Mouse (Mus musculus) heart, postnatal 25 days (tissue): Measurements from ENCODE around the gene Elovl7. TPM values are rescaled to one million over a fixed set of nuclear protein-coding genes. Genes with fewer than 3 reads are reported as not detected.

Experiments
- DNase-seq: peaks from one replicate; pipeline ENCODE4 v3.0.0; 2022; ENCODE audit warnings: low spot score
- intact Hi-C: fragments of 180-260 bp; cut with DNase I; formaldehyde crosslinking; loops from one replicate; pipeline ENCODE4 v1.15.1; 2025
- total RNA-seq, 2 experiments: library from RNA; stranded (reverse); gene quantifications; 2 replicates each; pipeline ENCODE4 v1.2.3; 2021

Gene Elovl7
- total RNA-seq, 2 experiments from 2014 or later, result 0.34 to 0.47 TPM

GRCm38 (mm10) chr13:108297350-108298093 lies 83.3 kb downstream of the Elovl7 start:
- DNase-seq, result peak; percentile 21
- intact Hi-C loops, result no loop called here

GRCm38 (mm10) chr13:108298241-108298640 lies 84.0 kb downstream of the Elovl7 start:
- intact Hi-C loops, result no loop called here

GRCm38 (mm10) chr13:108300346-108300950 lies 86.2 kb downstream of the Elovl7 start:
- no peak for DNase-seq
- intact Hi-C loops, result no loop called here

More at GRCm38 (mm10) chr13:108298241-108298640, 84.0 kb downstream of the Elovl7 start:
- no peak for DNase-seq

- intact Hi-C loops, result no loop called here
- DNase-seq, result no peak
These were observed 87.2 kb downstream of the Elovl7 start for GRCm38 (mm10) chr13:108301411-108301810.

GRCm38 (mm10) chr13:108302957-108303675 lies 88.9 kb downstream of the Elovl7 start:
- no peak for DNase-seq
- intact Hi-C loops, result no loop called here

- no peak for DNase-seq
- intact Hi-C loops, result no loop called here
These were observed 89.6 kb downstream of the Elovl7 start for GRCm38 (mm10) chr13:108303841-108304240.

GRCm38 (mm10) chr13:108304680-108305079 lies 90.5 kb downstream of the Elovl7 start:
- DNase-seq, result no peak
- intact Hi-C loops, result no loop called here

GRCm38 (mm10) chr13:108315702-108316486 lies 101.7 kb downstream of the Elovl7 start, which contains the start of gene Depdc1b:
Depdc1b (plus strand) TSS chr13:108316332.
- DNase-seq, result peak; percentile 89
- intact Hi-C loops, result loop anchor here (5.0 to 10.0 kb wide), 2 partner anchors 104 to 271 kb away; partner anchors contain the start of genes Elovl7 and Smim15

GRCm38 (mm10) chr13:108316487-108316903 lies 102.3 kb downstream of the Elovl7 start:
- no peak for DNase-seq
- intact Hi-C loops, result loop anchor here (5.0 to 10.0 kb wide), 2 partner anchors 104 to 272 kb away; partner anchors contain the start of genes Elovl7 and Smim15

GRCm38 (mm10) chr13:108317414-108317813 lies 103.2 kb downstream of the Elovl7 start:
- no peak for DNase-seq
- intact Hi-C loops, result loop anchor here (5.0 to 10.0 kb wide), 2 partner anchors 105 to 273 kb away; partner anchors contain the start of genes Elovl7 and Smim15

GRCm38 (mm10) chr13:108319028-108319427 lies 104.8 kb downstream of the Elovl7 start:
- no peak for DNase-seq
- intact Hi-C loops, result loop anchor here (5.0 to 10.0 kb wide), 2 partner anchors 107 to 274 kb away; partner anchors contain the start of genes Elovl7 and Smim15

GRCm38 (mm10) chr13:108320216-108320615 lies 106.0 kb downstream of the Elovl7 start:
- intact Hi-C loops, result loop anchor here (10.0 kb wide), 1 partner anchor 155 kb away; no protein-coding TSS in a partner anchor
- DNase-seq, result no peak

- DNase-seq, result no peak
- intact Hi-C loops, result loop anchor here (10.0 kb wide), 1 partner anchor 158 kb away; no protein-coding TSS in a partner anchor
These were observed 108.3 kb downstream of the Elovl7 start for GRCm38 (mm10) chr13:108322466-108322865.

GRCm38 (mm10) chr13:108323317-108323716 lies 109.1 kb downstream of the Elovl7 start:
- intact Hi-C loops, result loop anchor here (10.0 kb wide), 1 partner anchor 159 kb away; no protein-coding TSS in a partner anchor

GRCm38 (mm10) chr13:108323866-108324829 lies 109.9 kb downstream of the Elovl7 start:
- intact Hi-C loops, result loop anchor here (10.0 kb wide), 1 partner anchor 159 kb away; no protein-coding TSS in a partner anchor
- DNase-seq, result no peak

More at GRCm38 (mm10) chr13:108323317-108323716, 109.1 kb downstream of the Elovl7 start:
- no peak for DNase-seq

- DNase-seq, result no peak
- intact Hi-C loops, result loop anchor here (10.0 kb wide), 1 partner anchor 161 kb away; no protein-coding TSS in a partner anchor
These were observed 111.7 kb downstream of the Elovl7 start for GRCm38 (mm10) chr13:108325871-108326270.

GRCm38 (mm10) chr13:108326351-108326750 lies 112.1 kb downstream of the Elovl7 start:
- intact Hi-C loops, result loop anchor here (10.0 kb wide), 1 partner anchor 162 kb away; no protein-coding TSS in a partner anchor
- DNase-seq, result no peak

GRCm38 (mm10) chr13:108327047-108327446 lies 112.8 kb downstream of the Elovl7 start:
- intact Hi-C loops, result loop anchor here (10.0 kb wide), 1 partner anchor 162 kb away; no protein-coding TSS in a partner anchor
- DNase-seq, result no peak
